Mouse (Mus musculus): ENCODE measurements at regions not wholly inside any gene's neighbourhood (a gene's known extent, or its start where the extent isn't known, plus 50 kb on each side); places are given as distances from the start of the nearest gene placed in this dataset.

DNA sequence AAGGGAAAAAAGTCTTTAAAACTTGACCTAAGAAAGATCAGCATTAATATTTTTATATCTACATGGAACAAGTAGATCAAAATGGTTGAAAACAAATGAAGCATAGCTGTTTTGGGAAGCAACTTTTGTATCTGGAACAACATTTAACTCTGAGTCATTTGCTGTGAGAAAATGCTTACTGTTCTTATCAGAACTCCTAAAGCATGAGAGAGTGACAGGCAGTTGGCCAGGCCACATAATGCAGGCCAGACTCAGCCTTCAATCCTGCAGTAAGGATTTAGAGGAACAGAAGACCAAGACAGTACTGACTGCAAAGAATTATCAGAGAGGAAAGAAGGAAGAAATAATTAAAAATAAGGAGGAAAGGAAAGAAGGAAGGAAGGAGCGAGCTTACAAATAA lies 275.8 kb downstream of the Gm11361 start:
- no peak overlapping the region for H3K4me2 ChIP-seq (ENCODE audit: low read depth, low read length)
- 100% methylated on average over 1 of the region's 1 CpGs for WGBS
- H3K4me3 ChIP-seq (ENCODE audit: low read length) = no peak overlapping the region
- H3K36me3 ChIP-seq (ENCODE audit: control insufficient read depth, insufficient read depth, low read length) = no peaks in the 10 kb centered on the region
- peaks cover 7% of the 10 kb centered on the region for H3K4me1 ChIP-seq (ENCODE audit: control insufficient read depth, insufficient read depth, low read length)
- H3K27ac ChIP-seq (ENCODE audit: low read length) = no peak overlapping the region
- H3K27me3 ChIP-seq (replicated peaks; ENCODE audit: control insufficient read depth, insufficient read depth, low read length) = no peaks in the 10 kb centered on the region
- no peak for ATAC-seq
- H3K9ac ChIP-seq (ENCODE audit: low read depth, low read length) = no peak overlapping the region
- H3K9me3 ChIP-seq (ENCODE audit: control insufficient read depth, low read length) = peaks cover 7% of the 10 kb centered on the region; the same call in 1 of the 2 replicates

DNA sequence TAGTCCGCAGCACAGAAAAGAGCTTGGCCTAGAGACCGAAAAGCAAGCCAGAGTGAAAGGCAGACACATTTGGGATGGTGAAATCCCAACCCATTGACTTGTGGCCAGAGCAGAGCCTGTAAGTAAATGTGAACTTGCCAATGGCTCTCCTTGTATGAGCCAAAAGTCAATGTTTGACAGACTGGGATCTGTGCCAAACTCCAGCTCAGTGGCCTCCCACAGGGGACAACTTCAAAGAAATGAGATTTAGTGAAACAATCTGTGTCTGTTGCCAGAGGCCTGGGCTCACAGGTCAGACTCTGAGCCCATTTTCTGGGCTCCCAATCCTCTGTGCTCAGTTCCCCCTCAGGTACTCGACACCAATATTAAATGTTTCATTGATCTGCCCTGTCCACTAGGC lies 274.9 kb downstream of the Gm11361 start:
- peak; percentile 92 for ATAC-seq

DNA sequence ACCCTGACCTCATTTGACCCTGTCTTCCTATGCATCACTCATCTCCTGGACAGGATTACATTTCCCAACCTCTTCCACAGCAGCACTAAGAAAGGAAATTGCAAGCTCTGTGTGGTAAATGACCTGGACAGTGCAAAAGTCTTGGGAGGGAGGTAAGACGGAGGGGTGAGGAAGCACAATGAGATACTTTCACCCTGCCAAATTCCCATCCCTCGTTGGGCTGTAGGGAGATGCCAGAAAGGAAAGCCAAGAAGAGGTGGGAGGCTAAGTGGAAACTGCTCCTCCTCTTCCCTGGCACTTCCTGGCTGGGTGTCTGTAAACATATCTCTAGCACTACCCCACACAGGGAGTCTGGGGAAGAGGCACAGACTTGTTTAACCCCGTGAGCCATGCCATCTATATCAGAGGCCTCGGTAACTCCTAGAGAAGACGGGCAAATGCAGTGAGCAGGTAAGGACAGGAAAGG lies 274.2 kb downstream of the Gm11361 start:
- no peaks in the 10 kb centered on the region for H3K36me3 ChIP-seq (ENCODE audit: control insufficient read depth, insufficient read depth, low read length)

More for the DNA sequence above, 274.9 kb downstream of the Gm11361 start:
- peaks cover 7% of the 10 kb centered on the region for H3K4me1 ChIP-seq (ENCODE audit: control insufficient read depth, insufficient read depth, low read length)
- H3K4me2 ChIP-seq (ENCODE audit: low read depth, low read length) = no peak overlapping the region
- H3K27ac ChIP-seq (ENCODE audit: low read length) = no peak overlapping the region
- no peak overlapping the region for H3K4me3 ChIP-seq (ENCODE audit: low read length)
- no peaks in the 10 kb centered on the region for H3K27me3 ChIP-seq (replicated peaks; ENCODE audit: control insufficient read depth, insufficient read depth, low read length)
- no peaks in the 10 kb centered on the region for H3K36me3 ChIP-seq (ENCODE audit: control insufficient read depth, insufficient read depth, low read length)
- 71% methylated on average over 3 of the region's 3 CpGs for WGBS
- H3K9ac ChIP-seq (ENCODE audit: low read depth, low read length) = no peak overlapping the region
- peaks cover 6% of the 10 kb centered on the region; the same call in 1 of the 2 replicates for H3K9me3 ChIP-seq (ENCODE audit: control insufficient read depth, low read length)

DNA sequence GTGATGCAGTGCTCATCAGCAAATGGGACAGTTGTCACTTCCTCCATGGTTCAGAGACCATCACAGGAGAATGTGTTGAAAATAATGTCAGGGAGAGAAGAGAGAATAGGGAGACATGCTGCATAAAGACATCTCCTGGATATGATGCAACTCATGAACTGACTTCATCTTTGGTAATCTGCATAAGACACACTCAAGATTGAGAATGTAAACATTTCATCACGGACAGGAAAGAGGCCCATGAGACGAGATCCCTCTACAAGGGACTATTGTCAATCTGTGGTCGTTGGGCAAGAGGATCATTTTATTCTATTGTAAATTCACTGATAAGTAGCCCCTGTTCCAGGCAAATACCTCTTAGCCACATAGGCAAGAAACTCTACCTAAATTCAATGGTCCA lies 273.6 kb downstream of the Gm11361 start:
- Histone ChIP-seq H3K36me3 (ENCODE audit: control insufficient read depth, insufficient read depth, low read length) (no peaks in the 10 kb centered on the region), H3K4me3 (ENCODE audit: low read length) (no peak overlapping the region), H3K27ac (ENCODE audit: low read length) (no peak overlapping the region), H3K27me3 (replicated peaks; ENCODE audit: control insufficient read depth, insufficient read depth, low read length) (no peaks in the 10 kb centered on the region), H3K4me1 (ENCODE audit: control insufficient read depth, insufficient read depth, low read length) (peaks cover 7% of the 10 kb centered on the region), H3K9me3 (ENCODE audit: control insufficient read depth, low read length) (peaks cover 6% of the 10 kb centered on the region; the same call in 1 of the 2 replicates), H3K9ac (ENCODE audit: low read depth, low read length) (no peak overlapping the region), H3K4me2 (ENCODE audit: low read depth, low read length) (no peak overlapping the region)
- no peak for ATAC-seq
- 68% methylated on average over 3 of the region's 3 CpGs for WGBS

More for the DNA sequence above, 274.2 kb downstream of the Gm11361 start:
- H3K27me3 ChIP-seq (replicated peaks; ENCODE audit: control insufficient read depth, insufficient read depth, low read length) = no peaks in the 10 kb centered on the region
- no peak overlapping the region for H3K4me3 ChIP-seq (ENCODE audit: low read length)
- no peak overlapping the region for H3K9ac ChIP-seq (ENCODE audit: low read depth, low read length)
- peaks cover 7% of the 10 kb centered on the region for H3K4me1 ChIP-seq (ENCODE audit: control insufficient read depth, insufficient read depth, low read length)
- 71% methylated on average over 5 of the region's 5 CpGs for WGBS
- peaks cover 6% of the 10 kb centered on the region; the same call in 1 of the 2 replicates for H3K9me3 ChIP-seq (ENCODE audit: control insufficient read depth, low read length)
- H3K4me2 ChIP-seq (ENCODE audit: low read depth, low read length) = no peak overlapping the region
- 0 out of 2 replicates have a peak overlapping the region, but pooled peaks have one; percentile 21 for H3K27ac ChIP-seq (ENCODE audit: low read length)
- no peak for ATAC-seq

DNA sequence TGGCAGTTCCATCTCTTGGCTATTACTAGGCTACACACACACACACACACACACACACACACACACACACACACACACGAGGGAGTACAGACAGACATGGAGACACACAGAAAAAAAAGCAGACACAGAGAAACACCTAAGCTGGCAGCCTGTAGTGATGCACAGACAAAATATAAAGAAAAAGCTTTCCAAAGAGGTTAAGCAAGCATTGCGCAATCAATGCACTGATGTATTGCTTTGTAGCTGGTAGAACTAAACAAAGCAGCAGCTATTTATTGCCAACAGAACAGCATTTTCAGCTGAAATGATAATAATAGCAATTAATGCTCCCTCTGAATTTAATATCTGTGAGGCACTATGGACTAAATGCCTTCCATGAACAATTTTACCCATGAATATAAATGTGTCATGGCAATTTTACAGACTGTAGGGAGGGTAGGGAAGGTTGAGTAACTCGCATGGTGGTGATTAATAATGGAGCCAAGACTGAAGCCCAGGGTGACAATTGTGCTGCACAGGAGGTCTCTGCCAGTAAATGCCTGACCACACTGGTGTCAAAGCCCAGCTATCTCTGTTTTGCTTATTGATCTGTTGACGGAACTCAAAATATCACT lies 271.7 kb downstream of the Gm11361 start:
- peaks cover 7% of the 10 kb centered on the region for H3K4me1 ChIP-seq (ENCODE audit: control insufficient read depth, insufficient read depth, low read length)
- WGBS = 76% methylated on average over 4 of the region's 4 CpGs
- no peak overlapping the region for H3K4me3 ChIP-seq (ENCODE audit: low read length)
- no peak overlapping the region for H3K4me2 ChIP-seq (ENCODE audit: low read depth, low read length)
- ATAC-seq = no peak
- H3K9ac ChIP-seq (ENCODE audit: low read depth, low read length) = no peak overlapping the region
- H3K9me3 ChIP-seq (ENCODE audit: control insufficient read depth, low read length) = peaks cover 6% of the 10 kb centered on the region; the same call in 1 of the 2 replicates
- no peak overlapping the region for H3K27ac ChIP-seq (ENCODE audit: low read length)
- H3K36me3 ChIP-seq (ENCODE audit: control insufficient read depth, insufficient read depth, low read length) = no peaks in the 10 kb centered on the region
- H3K27me3 ChIP-seq (replicated peaks; ENCODE audit: control insufficient read depth, insufficient read depth, low read length) = no peaks in the 10 kb centered on the region

DNA sequence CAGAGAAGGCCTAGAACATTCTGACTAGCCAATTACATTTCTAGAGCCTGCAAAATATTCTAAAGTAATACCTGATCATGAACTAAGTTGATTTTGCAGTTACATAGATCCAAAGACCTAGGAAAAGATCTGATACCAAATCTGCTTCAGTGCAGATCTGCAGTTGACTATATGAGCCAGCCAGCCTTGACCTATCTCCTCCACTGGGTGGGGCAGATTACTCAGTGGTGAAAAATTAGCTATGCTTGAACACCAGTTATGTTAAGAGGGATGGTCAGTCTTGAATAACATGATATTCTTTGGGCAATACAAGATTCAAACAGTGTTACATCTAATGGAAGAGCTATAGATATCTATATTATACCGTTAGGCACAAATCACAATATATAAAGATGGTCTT lies 269.0 kb downstream of the Gm11361 start:
- H3K27me3 ChIP-seq (replicated peaks; ENCODE audit: control insufficient read depth, insufficient read depth, low read length) = no peaks in the 10 kb centered on the region
- H3K27ac ChIP-seq (ENCODE audit: low read length) = no peak overlapping the region
- H3K4me2 ChIP-seq (ENCODE audit: low read depth, low read length) = no peak overlapping the region
- H3K4me3 ChIP-seq (ENCODE audit: low read length) = no peak overlapping the region
- H3K36me3 ChIP-seq (ENCODE audit: control insufficient read depth, insufficient read depth, low read length) = no peaks in the 10 kb centered on the region
- H3K4me1 ChIP-seq (ENCODE audit: control insufficient read depth, insufficient read depth, low read length) = no peaks in the 10 kb centered on the region
- no peak for ATAC-seq
- 94% methylated on average over 1 of the region's 1 CpGs for WGBS
- peaks cover 6% of the 10 kb centered on the region; the same call in 1 of the 2 replicates for H3K9me3 ChIP-seq (ENCODE audit: control insufficient read depth, low read length)
- H3K9ac ChIP-seq (ENCODE audit: low read depth, low read length) = no peak overlapping the region

DNA sequence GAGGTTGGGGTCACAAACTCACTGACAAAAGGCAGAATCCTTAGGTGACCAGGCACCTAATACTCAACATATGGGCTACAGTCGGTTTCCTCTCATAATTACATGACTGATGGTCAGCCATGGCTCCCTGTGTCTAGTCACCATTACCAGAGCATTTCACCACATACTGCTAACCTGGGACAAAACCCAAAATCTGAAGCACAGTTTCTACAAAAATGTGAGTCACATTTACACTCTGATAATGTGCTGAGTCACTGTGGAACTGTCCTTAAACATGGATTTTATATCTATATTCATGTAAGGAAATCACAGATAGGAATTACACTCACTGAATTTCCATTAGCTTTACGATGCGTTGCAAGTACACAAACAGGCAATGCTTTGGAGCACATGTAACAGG lies 267.1 kb downstream of the Gm11361 start:
- 94% methylated on average over 3 of the region's 3 CpGs for WGBS
- no peak for ATAC-seq
- H3K27ac ChIP-seq (ENCODE audit: low read length) = no peak overlapping the region
- H3K4me3 ChIP-seq (ENCODE audit: low read length) = no peak overlapping the region
- no peaks in the 10 kb centered on the region for H3K9me3 ChIP-seq (ENCODE audit: control insufficient read depth, low read length)
- H3K27me3 ChIP-seq (replicated peaks; ENCODE audit: control insufficient read depth, insufficient read depth, low read length) = no peaks in the 10 kb centered on the region
- H3K4me1 ChIP-seq (ENCODE audit: control insufficient read depth, insufficient read depth, low read length) = no peaks in the 10 kb centered on the region
- H3K4me2 ChIP-seq (ENCODE audit: low read depth, low read length) = no peak overlapping the region
- no peaks in the 10 kb centered on the region for H3K36me3 ChIP-seq (ENCODE audit: control insufficient read depth, insufficient read depth, low read length)
- H3K9ac ChIP-seq (ENCODE audit: low read depth, low read length) = no peak overlapping the region

DNA sequence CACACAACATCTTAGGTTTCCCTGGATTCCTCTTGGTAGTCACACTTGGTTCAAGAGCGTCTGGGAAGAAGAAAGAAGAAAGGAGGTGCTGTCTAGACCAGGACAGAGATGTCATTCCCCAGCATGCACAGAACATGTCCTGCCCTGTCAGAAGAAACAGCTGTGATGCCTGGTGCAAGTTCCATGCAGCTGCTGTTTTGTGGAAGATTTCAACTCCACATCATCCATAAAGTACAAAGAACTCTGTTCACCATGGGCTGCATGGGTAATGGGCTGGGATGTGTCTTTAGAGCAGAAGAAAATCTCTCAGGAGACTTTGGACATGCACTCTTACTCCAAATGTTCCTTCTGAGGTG lies 262.8 kb downstream of the Gm11361 start:
- Histone ChIP-seq H3K9ac (ENCODE audit: low read depth, low read length) (no peak overlapping the region), H3K4me3 (ENCODE audit: low read length) (no peak overlapping the region), H3K4me1 (ENCODE audit: control insufficient read depth, insufficient read depth, low read length) (no peaks in the 10 kb centered on the region), H3K27me3 (replicated peaks; ENCODE audit: control insufficient read depth, insufficient read depth, low read length) (no peaks in the 10 kb centered on the region), H3K4me2 (ENCODE audit: low read depth, low read length) (no peak overlapping the region), H3K36me3 (ENCODE audit: control insufficient read depth, insufficient read depth, low read length) (no peaks in the 10 kb centered on the region), H3K9me3 (ENCODE audit: control insufficient read depth, low read length) (no peaks in the 10 kb centered on the region), H3K27ac (ENCODE audit: low read length) (no peak overlapping the region)
- ATAC-seq = no peak
- WGBS = 63% methylated on average over 1 of the region's 1 CpGs

DNA sequence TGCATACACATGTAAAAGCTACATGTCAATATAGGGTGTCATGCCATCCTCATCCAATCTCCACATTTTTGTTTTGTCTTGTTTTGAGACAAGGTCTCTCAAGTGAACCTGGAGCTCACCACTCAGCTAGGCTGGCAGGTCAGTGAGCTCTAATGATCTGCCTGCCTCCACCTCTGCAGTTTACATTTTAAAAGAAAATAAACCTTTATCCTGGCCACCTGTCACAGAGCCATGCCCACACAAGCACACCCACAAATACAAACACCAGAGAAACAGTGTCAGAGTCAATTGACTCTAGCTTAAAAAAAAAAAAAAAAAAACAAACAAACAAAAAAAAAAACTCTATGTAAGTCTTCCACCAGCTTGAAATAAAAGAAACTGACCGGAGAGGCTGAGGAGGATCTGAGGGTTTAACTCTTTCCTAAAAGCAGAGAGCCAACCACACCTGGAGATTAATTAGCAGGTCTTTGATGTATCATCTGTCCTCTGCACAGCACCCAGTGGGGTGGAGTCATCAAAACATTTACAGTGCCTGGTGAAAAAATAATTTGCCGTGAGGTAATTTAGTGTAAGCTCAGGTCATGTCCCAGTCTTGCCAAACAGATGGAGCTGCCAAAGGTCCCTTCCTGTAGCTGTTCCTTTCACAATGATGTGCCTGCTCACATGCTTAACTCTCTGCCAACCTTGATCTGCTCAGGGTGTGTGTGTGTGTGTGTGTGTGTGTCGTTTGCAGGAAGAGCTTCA lies 262.2 kb downstream of the Gm11361 start:
- Histone ChIP-seq H3K4me3 (ENCODE audit: low read length) (no peak overlapping the region), H3K4me2 (ENCODE audit: low read depth, low read length) (no peak overlapping the region), H3K4me1 (ENCODE audit: control insufficient read depth, insufficient read depth, low read length) (no peaks in the 10 kb centered on the region), H3K36me3 (ENCODE audit: control insufficient read depth, insufficient read depth, low read length) (no peaks in the 10 kb centered on the region), H3K27ac (ENCODE audit: low read length) (no peak overlapping the region), H3K9me3 (ENCODE audit: control insufficient read depth, low read length) (no peaks in the 10 kb centered on the region), H3K27me3 (replicated peaks; ENCODE audit: control insufficient read depth, insufficient read depth, low read length) (no peaks in the 10 kb centered on the region), H3K9ac (ENCODE audit: low read depth, low read length) (no peak overlapping the region)
- ATAC-seq = peak; percentile 18; the same call in 1 of the 2 replicates
- WGBS = 59% methylated on average over 3 of the region's 3 CpGs

Data from intestine, embryonic 16.5 days (tissue).